Mouse (Mus musculus) v-Abl transformed pro-B cells (cell line): ENCODE measurements around the gene Ttc28.

Experiments used
- in situ Hi-C, 2 experiments: fragments of 400-800 bp; cut with MboI; formaldehyde crosslinking; loops; one replicate each; pipeline ENCODE4 v1.15.1; 2025; ENCODE audit not compliant: unreplicated experiment in 2 of 2

The Ttc28 gene

DNA sequence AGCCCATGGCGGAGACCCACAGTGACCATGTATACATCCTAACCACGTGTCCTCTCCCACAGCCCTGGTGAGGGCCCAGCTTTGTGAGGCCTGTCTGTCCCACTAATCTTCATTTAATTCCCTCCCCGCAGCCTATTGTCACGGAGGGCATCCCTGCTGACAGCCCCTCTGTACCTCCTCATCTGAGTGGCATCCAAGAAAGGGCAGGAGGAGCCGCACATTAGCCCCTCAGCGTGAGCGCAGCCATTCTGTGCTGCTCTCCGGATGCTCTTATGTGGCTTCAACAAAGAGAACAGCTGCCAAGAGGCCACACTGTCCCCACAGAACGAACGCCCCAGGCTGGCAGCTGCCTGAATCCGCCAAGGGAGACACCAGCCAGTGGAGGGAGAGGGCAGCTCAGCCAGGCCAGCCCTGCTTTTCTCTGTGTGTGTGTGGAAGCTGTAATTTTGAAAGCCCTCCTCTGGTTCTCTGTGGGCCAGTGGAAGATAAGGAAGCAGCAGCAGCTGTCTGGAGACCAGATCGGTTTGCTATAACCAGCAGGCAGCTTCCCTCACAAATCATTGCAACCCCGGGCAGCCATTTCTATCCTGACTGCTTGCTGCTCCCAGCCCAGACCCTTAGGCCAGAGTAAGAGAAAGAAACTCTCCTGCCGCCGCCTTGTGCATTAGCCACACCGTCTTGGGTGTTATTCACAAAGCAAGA lies 341.2 kb downstream of the Ttc28 start:
- in situ Hi-C loops, result no loop called here

DNA sequence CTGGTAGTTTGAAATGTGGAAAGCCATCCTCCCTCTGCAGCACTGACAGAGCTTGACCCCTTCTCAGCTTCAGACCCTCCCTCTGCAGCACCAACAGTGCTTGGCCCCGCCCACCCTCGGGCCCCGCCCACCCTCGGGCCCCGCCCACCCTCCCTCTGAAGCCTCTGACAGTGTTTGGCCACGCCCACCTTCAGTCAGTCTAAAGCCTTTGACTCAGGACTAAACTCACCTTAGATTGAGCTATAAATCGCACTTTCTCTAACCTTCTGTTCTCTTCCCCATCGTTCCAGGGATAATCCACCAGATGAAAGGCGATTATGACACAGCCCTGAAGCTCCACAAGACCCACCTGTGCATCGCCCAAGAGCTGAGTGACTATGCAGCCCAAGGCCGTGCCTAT lies 343.2 kb downstream of the Ttc28 start:
- in situ Hi-C loops, result no loop called here

DNA sequence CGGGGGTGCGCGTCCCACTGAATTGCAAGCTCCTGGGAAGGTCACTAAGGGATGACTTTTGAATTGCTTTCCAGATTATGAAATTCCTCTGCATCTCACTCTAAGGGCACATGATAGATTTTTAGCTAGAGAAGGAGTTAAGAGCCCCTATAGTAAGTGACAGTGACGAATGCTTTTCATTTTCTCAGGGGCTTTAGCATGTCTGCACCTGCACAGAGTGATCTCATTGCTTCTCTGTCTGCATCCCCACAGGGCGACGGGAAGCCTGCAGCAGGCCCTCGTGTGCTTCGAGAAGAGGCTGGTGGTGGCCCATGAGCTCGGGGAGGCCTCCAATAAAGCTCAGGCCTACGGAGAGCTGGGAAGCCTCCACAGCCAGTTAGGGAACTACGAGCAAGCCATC lies 345.7 kb downstream of the Ttc28 start:
- in situ Hi-C loops, result no loop called here

DNA sequence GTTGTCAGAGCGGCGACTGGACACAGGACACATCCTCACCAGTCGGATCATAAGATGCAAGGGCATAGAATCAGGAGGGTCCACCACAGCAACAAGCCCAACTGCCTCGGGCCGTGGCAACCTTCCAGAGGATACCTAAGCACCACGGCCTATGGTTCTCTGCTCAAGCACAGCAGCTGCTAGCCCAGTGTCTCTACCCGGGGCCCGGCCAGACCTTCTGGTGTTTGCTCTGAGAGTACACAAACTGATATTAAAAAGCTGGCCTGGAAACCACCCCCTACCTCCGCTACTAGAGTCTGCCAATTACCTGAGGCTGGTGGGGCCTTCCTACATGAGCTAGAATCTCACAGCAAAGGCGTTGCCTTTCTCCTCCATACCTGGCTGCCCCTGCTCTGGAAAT lies 346.9 kb downstream of the Ttc28 start:
- in situ Hi-C loops, result no loop called here

DNA sequence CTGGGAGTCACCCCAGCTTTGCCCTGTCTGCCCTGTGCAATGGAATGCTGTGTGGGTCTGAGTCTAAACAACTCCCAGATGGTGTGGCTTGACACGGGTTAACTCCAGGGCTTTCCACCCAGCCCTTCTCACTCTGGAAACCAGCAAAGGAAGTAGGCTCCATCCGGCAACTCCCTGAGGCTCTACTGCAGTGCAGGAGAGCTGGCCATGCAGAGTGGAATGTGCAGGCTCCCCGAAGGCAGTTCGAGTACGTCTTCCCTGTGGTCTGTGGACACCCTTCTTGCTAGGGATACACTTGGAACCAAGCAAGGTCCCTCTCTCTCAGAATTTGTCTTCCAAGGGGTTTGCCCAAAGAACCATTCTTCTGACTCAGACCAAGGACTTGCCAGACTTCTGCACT lies 348.2 kb downstream of the Ttc28 start:
- in situ Hi-C loops, result no loop called here

DNA sequence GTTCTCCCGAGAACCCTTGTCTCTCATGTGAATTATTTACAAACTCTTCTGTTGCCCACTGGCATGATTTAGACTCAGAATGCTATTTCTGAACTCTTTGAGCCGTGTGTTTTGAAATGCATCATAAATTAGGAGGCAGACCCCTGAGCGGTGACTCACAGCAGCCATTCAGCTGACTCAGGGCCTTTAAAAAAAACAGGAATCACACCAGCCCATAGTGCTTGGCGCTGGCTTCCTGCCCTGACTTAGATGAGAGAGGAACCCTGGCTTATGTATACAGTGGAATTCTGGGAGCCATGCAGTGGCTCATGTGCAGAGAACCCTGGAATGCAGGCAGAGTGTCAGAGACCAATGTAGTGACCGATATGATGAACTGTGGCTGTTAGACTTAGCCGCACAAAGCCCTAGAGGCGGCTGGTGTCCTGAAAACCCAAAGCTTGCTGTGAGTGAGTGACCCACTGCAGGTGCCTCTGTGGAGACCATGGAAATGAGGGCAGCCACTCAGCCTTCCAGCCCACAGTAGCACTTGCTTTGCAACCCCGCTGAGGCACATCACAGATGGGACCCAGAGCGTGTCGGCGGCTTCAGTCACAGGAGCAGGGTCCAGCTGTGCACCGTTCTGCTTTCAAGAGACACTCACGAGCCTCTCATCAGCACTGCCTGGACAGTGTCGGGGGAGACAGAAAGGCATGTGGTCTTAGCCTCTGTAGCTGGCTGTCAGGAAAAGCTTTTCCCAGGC lies 348.9 kb downstream of the Ttc28 start:
- in situ Hi-C loops, result no loop called here

DNA sequence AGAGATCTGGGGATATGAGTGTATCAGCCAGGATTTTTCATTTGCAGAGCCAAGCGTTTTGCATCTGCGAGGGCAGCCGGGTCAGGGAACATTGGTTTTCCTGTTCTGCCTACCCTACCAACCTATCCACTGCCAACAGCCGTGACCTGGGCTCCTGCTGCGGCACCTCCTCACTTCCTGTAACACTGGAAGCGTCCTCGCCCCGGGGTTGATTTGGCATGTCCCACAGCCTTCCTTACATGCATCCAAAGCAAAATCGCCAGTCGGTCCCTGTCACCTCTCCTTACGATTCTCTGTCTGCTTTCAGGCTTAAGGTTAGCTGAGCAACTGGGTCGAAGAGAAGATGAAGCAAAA lies 349.4 kb downstream of the Ttc28 start:
- in situ Hi-C loops, result no loop called here

DNA sequence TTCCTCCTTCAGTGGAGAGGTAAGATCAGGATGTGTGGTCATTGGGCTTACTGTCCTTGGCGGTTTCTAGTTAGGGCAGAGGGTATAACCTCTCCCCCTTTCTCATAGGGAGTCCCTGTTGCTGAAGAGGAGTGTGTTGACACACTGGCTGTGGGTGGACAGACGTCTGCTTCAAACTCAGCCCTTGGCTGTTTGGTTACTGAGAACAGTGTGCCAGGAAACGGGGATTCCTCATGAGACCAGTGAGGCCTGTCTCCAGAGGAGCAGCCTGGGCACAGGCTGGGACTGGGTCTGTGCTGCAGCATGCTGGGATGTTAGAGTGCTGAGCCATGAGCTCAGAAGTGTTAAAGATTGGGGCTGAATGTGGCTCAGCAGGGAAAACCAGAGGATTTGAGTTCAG lies 350.1 kb downstream of the Ttc28 start:
- in situ Hi-C loops, result no loop called here

DNA sequence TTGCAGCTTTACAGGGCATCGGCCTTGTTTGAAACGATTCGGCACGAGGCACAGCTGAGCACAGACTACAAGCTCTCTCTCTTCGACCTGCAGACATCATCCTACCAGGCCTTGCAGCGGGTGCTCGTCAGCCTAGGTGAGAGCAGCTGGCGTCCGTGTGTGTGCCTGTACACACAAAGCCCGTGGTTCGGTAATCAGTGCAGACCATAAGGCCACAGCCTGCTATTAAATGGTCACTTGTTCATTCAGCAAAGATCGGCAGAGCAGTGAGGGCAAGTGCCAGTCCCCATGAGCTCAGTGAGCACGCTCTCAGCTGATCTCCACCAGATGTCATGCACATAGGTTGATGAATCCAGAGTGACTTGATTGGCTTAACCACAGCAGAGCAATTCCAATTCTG lies 351.4 kb downstream of the Ttc28 start:
- in situ Hi-C loops, result no loop called here

DNA sequence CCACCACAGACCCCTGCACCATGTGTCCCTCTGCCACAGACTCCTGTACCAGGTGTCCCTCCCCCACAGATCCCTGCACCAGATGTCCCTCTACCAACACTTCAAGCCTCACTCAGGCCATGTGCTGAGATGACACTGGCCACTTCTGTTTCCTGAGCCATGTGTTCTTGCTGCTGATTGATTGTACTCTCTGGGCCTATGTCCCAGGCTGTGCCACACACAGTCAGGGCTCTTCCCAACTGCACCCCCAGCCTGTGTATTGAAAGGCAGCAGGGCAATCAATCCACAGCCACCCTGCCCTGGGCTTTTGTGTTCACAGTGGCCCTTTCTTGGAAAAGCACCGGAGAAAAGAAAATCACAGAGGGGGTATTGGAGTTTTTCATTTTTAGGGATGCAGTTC lies 352.2 kb downstream of the Ttc28 start:
- in situ Hi-C loops, result no loop called here

DNA sequence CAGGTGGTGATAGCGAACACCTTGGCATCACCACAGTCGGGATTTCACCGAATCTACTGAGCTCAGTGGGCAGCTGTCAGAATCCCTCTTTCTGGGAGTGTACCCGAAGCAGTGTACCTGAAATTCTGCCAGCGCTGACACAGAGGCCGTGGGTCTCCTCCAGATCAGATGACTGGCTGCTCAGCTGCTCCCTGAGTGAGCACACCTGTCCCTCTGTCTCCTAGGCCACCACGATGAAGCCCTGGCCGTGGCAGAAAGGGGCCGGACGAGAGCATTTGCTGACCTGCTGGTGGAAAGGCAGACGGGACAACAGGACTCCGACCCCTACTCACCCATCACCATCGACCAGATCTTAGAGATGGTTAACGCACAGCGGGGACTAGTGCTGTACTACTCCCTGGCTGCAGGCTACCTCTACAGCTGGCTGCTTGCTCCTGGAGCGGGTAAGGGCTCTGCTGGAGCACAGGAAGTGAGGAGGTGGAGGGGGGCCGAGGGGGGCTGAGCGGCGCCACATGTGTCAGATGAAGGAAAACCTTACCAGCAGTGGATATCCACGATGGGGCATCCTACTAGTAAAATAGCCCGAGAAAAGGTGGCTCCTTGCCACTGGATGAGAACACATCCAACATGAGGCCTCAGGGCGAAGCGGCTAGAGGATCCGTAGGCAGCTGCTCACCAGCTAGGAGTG lies 353.6 kb downstream of the Ttc28 start:
- in situ Hi-C loops, result no loop called here

DNA sequence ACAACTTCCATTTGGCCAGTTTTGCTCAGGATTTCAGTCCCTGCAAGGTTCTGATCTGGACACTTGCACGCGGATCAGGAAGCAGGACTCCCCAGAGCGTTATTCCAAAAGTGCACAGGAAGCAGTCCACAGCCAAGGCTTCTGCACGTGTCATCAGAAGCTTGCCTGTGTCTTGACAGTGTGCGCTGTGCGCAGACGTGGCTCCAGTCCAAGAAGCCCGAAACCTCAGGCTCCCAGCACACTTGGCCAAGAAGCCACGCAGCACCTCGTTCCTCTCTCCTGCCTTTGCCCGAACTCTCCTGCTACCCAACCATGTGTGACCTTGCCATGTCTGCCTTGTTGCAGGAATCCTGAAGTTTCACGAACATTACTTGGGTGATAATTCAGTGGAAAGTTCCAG lies 355.5 kb downstream of the Ttc28 start:
- in situ Hi-C loops, result no loop called here

DNA sequence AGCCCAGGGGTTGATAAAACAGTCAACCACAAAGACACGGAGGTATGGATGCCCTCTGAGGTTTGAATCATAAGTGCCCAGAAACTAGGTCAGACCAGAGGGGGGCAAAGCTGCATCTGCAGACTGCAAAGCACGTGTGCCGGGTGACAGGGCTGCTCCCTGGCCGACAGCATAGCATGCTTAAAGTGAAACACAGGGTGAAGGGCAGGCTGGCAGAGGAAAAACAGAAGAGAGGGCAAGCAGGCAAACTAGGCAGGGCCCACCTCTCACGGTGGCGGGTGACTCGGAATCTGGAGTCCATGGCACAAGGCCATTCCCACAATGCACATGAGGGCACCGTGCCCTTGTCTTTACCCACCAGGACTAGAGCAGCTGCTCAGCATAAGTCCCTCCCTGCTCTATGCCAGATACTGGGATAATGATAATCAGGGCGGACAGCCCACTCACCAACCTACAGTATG lies 357.6 kb downstream of the Ttc28 start:
- in situ Hi-C loops, result no loop called here

DNA sequence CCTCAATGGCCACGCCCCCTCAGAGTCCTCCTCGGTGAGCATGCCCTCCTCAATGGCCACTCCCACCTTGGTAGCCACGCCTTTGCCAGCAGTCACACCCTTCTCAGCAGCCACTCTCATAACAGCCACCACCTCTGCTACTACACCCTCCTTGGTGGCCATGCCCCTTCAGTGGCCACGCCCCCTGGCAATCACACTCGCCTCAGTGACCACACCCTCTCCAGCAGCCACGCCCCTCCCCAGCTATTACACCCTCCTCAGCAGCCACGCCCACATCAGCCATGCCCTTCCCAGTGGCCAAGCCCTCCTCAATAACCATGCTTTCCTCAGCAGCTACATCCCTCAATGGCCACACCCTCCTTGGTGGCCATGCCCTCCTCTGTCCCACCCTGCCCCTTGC lies 359.6 kb downstream of the Ttc28 start:
- in situ Hi-C loops, result no loop called here

DNA sequence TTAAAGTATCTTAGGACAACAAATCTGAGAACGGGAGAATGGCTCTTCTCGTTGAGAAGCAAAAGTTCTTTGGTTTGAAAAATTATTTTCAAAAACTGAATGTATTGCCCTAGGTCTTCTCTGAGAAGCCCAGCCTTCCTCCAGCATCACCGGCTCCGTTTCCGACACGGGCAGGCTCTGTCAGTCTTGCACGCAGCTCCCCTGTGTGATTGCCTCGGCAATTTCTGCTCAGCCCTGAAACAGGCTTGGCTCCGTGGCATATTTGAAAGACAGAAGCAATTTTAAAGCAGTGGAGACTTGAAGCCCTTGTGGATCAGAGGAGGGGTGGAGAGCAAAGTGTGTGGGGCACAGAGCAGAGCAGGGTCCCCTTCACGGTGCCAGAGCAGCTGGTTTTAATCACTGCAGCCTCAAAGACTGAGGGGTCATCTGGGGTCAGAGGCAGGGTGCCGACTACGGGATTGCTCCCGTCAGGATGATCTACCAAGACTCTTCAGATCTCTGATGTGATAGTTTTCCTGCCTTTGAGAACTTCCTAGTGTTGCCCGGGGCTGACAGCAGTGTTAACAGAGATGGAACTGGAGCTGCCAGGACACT lies 363.9 kb downstream of the Ttc28 start:
- in situ Hi-C loops, result no loop called here

DNA sequence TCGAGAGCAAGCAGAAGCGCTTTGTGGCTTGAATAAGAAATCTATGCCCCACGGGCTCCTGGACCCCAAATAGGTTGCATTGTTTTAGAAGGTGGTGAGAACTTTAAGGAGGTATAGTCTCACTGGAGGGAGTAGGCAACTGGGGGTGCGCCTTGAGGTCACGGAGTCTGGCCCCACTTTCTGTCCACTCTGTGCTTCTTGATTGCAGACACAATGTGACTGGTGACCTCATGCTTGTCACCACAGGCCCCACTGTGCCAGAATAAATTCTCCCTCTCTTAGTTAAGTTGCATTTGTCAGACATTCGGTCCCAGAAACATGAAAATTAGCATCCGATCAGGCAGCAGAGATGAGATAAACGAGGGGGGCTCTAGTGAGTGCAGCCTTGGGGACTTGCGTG lies 364.5 kb downstream of the Ttc28 start:
- in situ Hi-C loops, result no loop called here

DNA sequence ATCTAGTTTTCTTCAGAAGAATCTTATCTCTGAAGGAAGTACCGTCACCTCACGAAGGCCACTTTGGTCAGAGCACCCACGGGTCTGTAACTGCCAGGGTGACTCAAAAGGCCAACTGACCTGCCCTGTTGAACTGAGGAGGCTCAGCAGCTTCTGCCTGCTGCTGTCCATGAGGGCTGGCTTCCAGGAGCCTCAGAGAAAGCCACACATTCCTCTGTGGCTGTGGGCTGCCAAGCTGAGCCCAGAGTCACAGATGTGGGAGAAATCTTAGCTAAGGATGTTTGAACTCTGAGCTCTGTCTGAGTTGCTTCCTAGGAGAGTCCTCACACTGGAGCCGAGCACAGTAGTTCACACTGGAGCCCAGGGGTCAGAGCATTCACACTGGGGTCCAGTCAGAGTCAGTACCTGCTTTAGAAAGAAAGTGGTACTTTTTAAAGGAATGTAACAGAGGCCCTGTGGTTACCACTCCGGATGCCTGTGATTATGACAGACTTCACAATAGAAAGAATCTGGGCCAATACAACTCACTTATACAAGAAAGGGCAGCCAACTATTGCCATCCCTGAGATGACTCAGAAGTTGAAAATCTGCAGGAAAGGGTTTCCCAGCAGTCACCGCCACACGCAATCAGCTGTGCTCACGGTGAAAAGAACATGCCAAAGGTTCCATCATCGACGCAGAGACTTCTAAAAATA lies 368.1 kb downstream of the Ttc28 start:
- in situ Hi-C loops, result no loop called here

DNA sequence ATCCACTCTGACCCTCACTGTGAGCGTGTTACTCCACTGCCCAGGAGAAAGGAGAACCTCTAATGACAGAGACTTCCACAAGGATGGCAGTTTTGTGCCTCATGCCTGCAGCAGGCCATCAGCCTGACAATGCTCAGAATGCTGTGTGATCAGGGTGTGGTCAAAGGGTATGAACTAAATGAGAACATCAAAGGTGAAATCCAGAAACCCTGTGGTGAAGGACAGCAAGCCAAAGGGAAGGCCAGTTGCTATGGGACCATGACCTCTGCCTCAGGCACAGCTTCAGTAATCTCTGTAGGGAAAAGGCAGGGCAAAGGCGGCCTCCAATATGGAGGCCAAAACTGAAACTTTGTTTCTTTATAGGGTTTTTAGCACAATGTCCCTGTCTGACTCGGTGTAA lies 372.5 kb downstream of the Ttc28 start:
- in situ Hi-C loops, result loop anchor here (25.0 kb wide), 1 partner anchor 1665 kb away; no protein-coding TSS in a partner anchor

DNA sequence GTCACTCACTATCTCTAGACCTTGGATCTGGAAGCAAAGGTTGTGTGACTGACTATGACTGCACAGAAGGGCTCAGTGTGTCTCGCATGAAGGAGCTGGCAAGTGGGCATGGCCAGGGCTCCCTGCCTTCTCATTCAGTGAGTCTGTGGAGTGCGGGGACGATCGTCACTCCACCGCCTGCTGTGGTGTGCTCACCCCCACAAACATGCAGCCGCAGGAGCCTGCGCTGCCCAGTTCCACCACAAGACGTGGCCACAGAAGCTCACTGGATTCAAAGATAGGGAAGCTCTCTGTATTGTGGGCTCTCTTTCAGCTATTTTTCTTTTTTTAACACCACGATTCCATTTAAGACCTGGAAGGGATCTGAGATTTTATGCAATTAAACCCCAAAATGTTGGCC lies 374.8 kb downstream of the Ttc28 start:
- in situ Hi-C loops, result loop anchor here (25.0 kb wide), 1 partner anchor 1667 kb away; no protein-coding TSS in a partner anchor

DNA sequence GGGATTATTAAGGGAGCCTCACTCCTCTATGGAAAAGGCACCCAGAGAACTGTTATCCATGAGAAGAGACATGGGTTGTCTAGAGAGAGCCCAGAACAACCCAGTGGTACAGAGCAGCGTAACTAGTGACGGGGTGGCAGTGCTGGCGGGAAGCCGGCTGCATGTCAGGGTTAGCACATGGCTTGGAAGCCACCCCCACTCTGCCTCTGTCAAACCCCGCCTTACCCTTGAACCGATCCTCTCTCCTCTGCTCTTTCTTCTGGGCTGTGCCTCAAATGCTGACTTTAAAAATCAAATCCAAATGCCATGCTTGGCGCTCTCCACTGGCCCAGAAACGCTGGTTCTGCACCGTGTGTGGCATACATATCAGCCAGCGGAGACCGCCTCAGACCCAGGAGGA lies 375.2 kb downstream of the Ttc28 start:
- in situ Hi-C loops, result loop anchor here (25.0 kb wide), 1 partner anchor 1667 kb away; no protein-coding TSS in a partner anchor

DNA sequence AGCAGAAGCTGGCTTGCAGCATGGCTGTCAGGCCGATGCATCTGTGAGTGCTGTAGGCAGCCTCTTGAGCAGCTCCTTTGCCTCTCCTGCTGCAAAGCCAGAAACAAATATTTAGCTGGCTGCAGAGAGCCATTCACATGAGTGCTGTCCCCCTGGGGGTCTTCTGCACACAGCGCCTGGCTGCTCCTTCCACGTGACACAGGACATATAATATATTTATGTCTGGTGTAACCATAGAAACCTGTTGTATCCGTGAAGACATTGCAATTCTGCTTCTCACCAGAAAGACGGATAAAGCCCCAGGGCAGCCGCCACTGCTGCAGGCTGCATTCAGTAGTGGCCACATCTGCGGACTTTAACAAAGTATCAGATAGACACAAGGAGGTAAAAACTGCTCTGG lies 376.6 kb downstream of the Ttc28 start:
- in situ Hi-C loops, result loop anchor here (25.0 kb wide), 1 partner anchor 1669 kb away; no protein-coding TSS in a partner anchor
